Mouse (Mus musculus) hindbrain, embryonic 14.5 days (tissue): Measurements from ENCODE around the gene Mettl7a1. TPM values are rescaled to one million over a fixed set of nuclear protein-coding genes. Genes with fewer than 3 reads are reported as not detected.
"Not testable (repeated sequence)": the region's sequence is repeated elsewhere in the genome, so short reads cannot be mapped to it uniquely, and the experiment has no call there.

Source experiments
- ATAC-seq: fragments of 200-750 bp; cut with Nextera tagmentation; 2 replicates; pipeline ENCODE4 v1.8.0; 2017; ENCODE audit warnings: moderate number of reproducible peaks, mild to moderate bottlenecking, moderate TSS enrichment, moderate library complexity; ENCODE audit not compliant: low FRiP score
- DNase-seq: peaks from one replicate; pipeline ENCODE4 v3.0.0-alpha.2; 2015; ENCODE audit warnings: low spot score
- H3K27ac ChIP-seq: fragments of 300-500 bp; sonication (generic); 2 replicates; pipeline ENCODE4 v1.5.1; 2014; ENCODE audit warnings: mild to moderate bottlenecking, moderate library complexity
- H3K27me3 ChIP-seq: fragments of 300-500 bp; sonication (generic); 2 replicates; pipeline ENCODE4 v1.6.1; 2014; ENCODE audit warnings: mild to moderate bottlenecking, low read length, mixed read lengths; ENCODE audit not compliant: control insufficient read depth, insufficient read depth
- H3K36me3 ChIP-seq: fragments of 300-500 bp; sonication (generic); replicated peaks from 2 replicates; pipeline ENCODE4 v1.6.1; 2014; ENCODE audit not compliant: control insufficient read depth, insufficient read depth
- H3K4me1 ChIP-seq: fragments of 300-500 bp; sonication (generic); replicated peaks from 2 replicates; pipeline ENCODE4 v1.6.1; 2014; ENCODE audit warnings: antibody characterized with exemption, low read length, mixed read lengths; ENCODE audit not compliant: control insufficient read depth, insufficient read depth
- H3K4me2 ChIP-seq: fragments of 300-500 bp; sonication (generic); replicated peaks from 2 replicates; pipeline ENCODE4 v1.6.1; 2014; ENCODE audit warnings: mild to moderate bottlenecking, moderate library complexity
- H3K4me3 ChIP-seq: fragments of 300-500 bp; sonication (generic); replicated peaks from 2 replicates; pipeline ENCODE4 v1.5.1; 2014; ENCODE audit warnings: mild to moderate bottlenecking, low read length
- H3K9ac ChIP-seq: fragments of 300-500 bp; sonication (generic); 2 replicates; pipeline ENCODE4 v1.6.1; 2014
- H3K9me3 ChIP-seq: fragments of 300-500 bp; sonication (generic); 2 replicates; pipeline ENCODE4 v1.6.1; 2016; ENCODE audit warnings: low read length; ENCODE audit not compliant: control insufficient read depth
- WGBS: fragments of 180-500 bp; shearing (Covaris S2); extraction: QIAGEN DNeasy Blood & Tissue Kit; methylation state at CpG from one replicate; pipeline ENCODE4 v1.1.7; 2014; 5-methylcytosine and 5-hydroxymethylcytosine counted together
- polyA plus RNA-seq: library from polyadenylated mRNA; unstranded; fragments of >200 nt; fragmentation: Nextera tagmentation; extraction: Ambion mirVana; gene quantifications from 2 replicates; pipeline ENCODE4 v1.2.1, GENCODE M21; 2014

The Mettl7a1 gene
- polyA plus RNA-seq, 1 experiment from 2014 or later, result 3.1 TPM

GRCm38 (mm10) chr15:100269776-100270175, 34.2 kb upstream of the Mettl7a1 start:
- no peak overlapping the region for H3K4me3 ChIP-seq
- ATAC-seq, result no peak
- no peak overlapping the region for H3K9ac ChIP-seq
- no peak overlapping the region for H3K27ac ChIP-seq
- H3K27me3 ChIP-seq, result no peaks in the 10 kb centered on the region
- no peaks in the 10 kb centered on the region for H3K9me3 ChIP-seq
- no peaks in the 10 kb centered on the region for H3K4me1 ChIP-seq
- H3K36me3 ChIP-seq, result no peaks in the 10 kb centered on the region
- WGBS, result 13% methylated on average over 9 of the region's 9 CpGs
- no peak overlapping the region for H3K4me2 ChIP-seq
- no peak for DNase-seq

GRCm38 (mm10) chr15:100270609-100271008, 33.3 kb upstream of the Mettl7a1 start:
- not testable (repeated sequence) for H3K9me3 ChIP-seq, DNase-seq, H3K27ac ChIP-seq, H3K9ac ChIP-seq, H3K4me2 ChIP-seq, H3K36me3 ChIP-seq, ATAC-seq, H3K4me3 ChIP-seq, H3K27me3 ChIP-seq, H3K4me1 ChIP-seq
- 24% methylated on average over 7 of the region's 7 CpGs for WGBS

- 62% methylated on average over 14 of the region's 14 CpGs for WGBS
- Histone ChIP-seq H3K27me3 (no peaks in the 10 kb centered on the region), H3K36me3 (no peaks in the 10 kb centered on the region), H3K4me3 (no peak overlapping the region), H3K9me3 (no peaks in the 10 kb centered on the region), H3K27ac (no peak overlapping the region), H3K4me2 (no peak overlapping the region), H3K9ac (no peak overlapping the region), H3K4me1 (no peaks in the 10 kb centered on the region)
- DNase-seq, result no peak
- no peak for ATAC-seq
Observed at GRCm38 (mm10) chr15:100271411-100271810, 32.5 kb upstream of the Mettl7a1 start.

- not testable (repeated sequence) for H3K4me1 ChIP-seq, DNase-seq, H3K27me3 ChIP-seq, H3K9ac ChIP-seq, H3K4me3 ChIP-seq, H3K9me3 ChIP-seq, ATAC-seq, H3K4me2 ChIP-seq, H3K36me3 ChIP-seq, H3K27ac ChIP-seq
- 91% methylated on average over 4 of the region's 4 CpGs for WGBS
Observed at GRCm38 (mm10) chr15:100273791-100274308, 30.1 kb upstream of the Mettl7a1 start.

GRCm38 (mm10) chr15:100274790-100275559, 29.0 kb upstream of the Mettl7a1 start:
- WGBS, result 90% methylated on average over 7 of the region's 7 CpGs
- no peaks in the 10 kb centered on the region for H3K36me3 ChIP-seq
- DNase-seq (no peak), ATAC-seq (no peak)
- no peaks in the 10 kb centered on the region for H3K4me1 ChIP-seq
- H3K9ac ChIP-seq, result no peak overlapping the region
- no peak overlapping the region for H3K27ac ChIP-seq
- no peaks in the 10 kb centered on the region for H3K27me3 ChIP-seq
- H3K9me3 ChIP-seq, result no peaks in the 10 kb centered on the region
- no peak overlapping the region for H3K4me3 ChIP-seq
- H3K4me2 ChIP-seq, result no peak overlapping the region

GRCm38 (mm10) chr15:100276403-100276802, 27.5 kb upstream of the Mettl7a1 start:
- ATAC-seq, result no peak
- H3K4me1 ChIP-seq, result no peaks in the 10 kb centered on the region
- H3K27me3 ChIP-seq, result no peaks in the 10 kb centered on the region
- H3K4me3 ChIP-seq, result no peak overlapping the region
- H3K4me2 ChIP-seq, result no peak overlapping the region
- H3K9ac ChIP-seq, result no peak overlapping the region
- no peaks in the 10 kb centered on the region for H3K36me3 ChIP-seq
- no peak overlapping the region for H3K27ac ChIP-seq
- no peak for DNase-seq
- no peaks in the 10 kb centered on the region for H3K9me3 ChIP-seq
- 94% methylated on average over 4 of the region's 4 CpGs for WGBS

- H3K27ac ChIP-seq, result no peak overlapping the region
- no peak overlapping the region for H3K9ac ChIP-seq
- H3K27me3 ChIP-seq, result no peaks in the 10 kb centered on the region
- no peak for DNase-seq
- no peak overlapping the region for H3K4me3 ChIP-seq
- no peaks in the 10 kb centered on the region for H3K36me3 ChIP-seq
- H3K4me2 ChIP-seq, result no peak overlapping the region
- WGBS, result 87% methylated on average over 3 of the region's 3 CpGs
- ATAC-seq, result no peak
- H3K9me3 ChIP-seq, result no peaks in the 10 kb centered on the region
- H3K4me1 ChIP-seq, result no peaks in the 10 kb centered on the region
Observed at GRCm38 (mm10) chr15:100277586-100277985, 26.4 kb upstream of the Mettl7a1 start.

GRCm38 (mm10) chr15:100280626-100281025, 23.3 kb upstream of the Mettl7a1 start, which contains the start of gene Tmprss12:
Gene Tmprss12 (plus strand): TSS chr15:100280837.
- no peaks in the 10 kb centered on the region for H3K36me3 ChIP-seq
- H3K27me3 ChIP-seq, result no peaks in the 10 kb centered on the region
- no peak within 1 kb of the TSS for H3K4me3 ChIP-seq
- no peaks in the 10 kb centered on the region for H3K4me1 ChIP-seq
- H3K9me3 ChIP-seq, result no peaks in the 10 kb centered on the region
- no peak within 1 kb of the TSS for H3K9ac ChIP-seq
- H3K4me2 ChIP-seq, result no peak within 1 kb of the TSS
- WGBS, result 98% methylated on average over 20 of the region's 20 CpGs
- no peak within 1 kb of the TSS for H3K27ac ChIP-seq
- DNase-seq (no peak), ATAC-seq (no peak)

- no peak overlapping the region for H3K4me2 ChIP-seq
- H3K36me3 ChIP-seq, result no peaks in the 10 kb centered on the region
- no peaks in the 10 kb centered on the region for H3K9me3 ChIP-seq
- no peak overlapping the region for H3K27ac ChIP-seq
- DNase-seq (no peak), ATAC-seq (no peak)
- H3K27me3 ChIP-seq, result no peaks in the 10 kb centered on the region
- H3K4me3 ChIP-seq, result no peak overlapping the region
- H3K9ac ChIP-seq, result no peak overlapping the region
- WGBS, result 94% methylated on average over 6 of the region's 6 CpGs
- no peaks in the 10 kb centered on the region for H3K4me1 ChIP-seq
Observed at GRCm38 (mm10) chr15:100288980-100289379, 15.0 kb upstream of the Mettl7a1 start.
